Mouse (Mus musculus): ENCODE data around the gene Misp.

The Misp gene

GRCm38 (mm10) chr10:79820782-79821181 lies at the start of gene Misp:
TSS of gene Misp (plus strand) at chr10:79820989.
- no peak for DNase-seq

- no peak for DNase-seq
Observed at GRCm38 (mm10) chr10:79772320-79772719, 48.5 kb upstream of the Misp start.

- DNase-seq = no peak
Observed at GRCm38 (mm10) chr10:79773208-79773607, 47.6 kb upstream of the Misp start.

GRCm38 (mm10) chr10:79774486-79775279 lies 46.1 kb upstream of the Misp start:
- no peak for DNase-seq

GRCm38 (mm10) chr10:79777103-79777531 lies 43.7 kb upstream of the Misp start, which contains the start of gene Fstl3:
TSS of gene Fstl3 (plus strand) at chr10:79777272.
- DNase-seq = no peak

GRCm38 (mm10) chr10:79778006-79778405 lies 42.8 kb upstream of the Misp start:
- DNase-seq = peak; percentile 72

GRCm38 (mm10) chr10:79779193-79779592 lies 41.6 kb upstream of the Misp start:
- no peak for DNase-seq

GRCm38 (mm10) chr10:79779784-79780663 lies 40.8 kb upstream of the Misp start:
- peak; percentile 99 for DNase-seq

- no peak for DNase-seq
Observed at GRCm38 (mm10) chr10:79780664-79781015, 40.1 kb upstream of the Misp start.

GRCm38 (mm10) chr10:79781139-79781538 lies 39.6 kb upstream of the Misp start:
- DNase-seq = no peak

GRCm38 (mm10) chr10:79781956-79782355 lies 38.8 kb upstream of the Misp start:
- DNase-seq = no peak

GRCm38 (mm10) chr10:79783050-79783449 lies 37.7 kb upstream of the Misp start:
- DNase-seq = no peak

GRCm38 (mm10) chr10:79783920-79784800 lies 36.6 kb upstream of the Misp start:
- DNase-seq = no peak

GRCm38 (mm10) chr10:79788386-79789158 lies 32.2 kb upstream of the Misp start:
- no peak for DNase-seq

- no peak for DNase-seq
Observed at GRCm38 (mm10) chr10:79789581-79789980, 31.2 kb upstream of the Misp start.

- no peak for DNase-seq
Observed at GRCm38 (mm10) chr10:79790861-79791260, 29.9 kb upstream of the Misp start, which contains the start of gene Prss57. TSS of gene Prss57 (minus strand) at chr10:79790961.

GRCm38 (mm10) chr10:79792339-79793040 lies 28.3 kb upstream of the Misp start:
- no peak for DNase-seq

- DNase-seq = no peak
Observed at GRCm38 (mm10) chr10:79793051-79793737, 27.6 kb upstream of the Misp start, which contains the start of gene Palm. TSS of gene Palm (plus strand) at chr10:79793572.

- DNase-seq = peak; percentile 82
Observed at GRCm38 (mm10) chr10:79793738-79794490, 26.9 kb upstream of the Misp start.

- DNase-seq = peak; percentile 73
Observed at GRCm38 (mm10) chr10:79794491-79794931, 26.3 kb upstream of the Misp start.

All from cerebellum, adult 9-11 months (tissue).